Mouse (Mus musculus): ENCODE data around the gene Ifitm5. TPM values are rescaled to one million over a fixed set of nuclear protein-coding genes. Genes with fewer than 3 reads are reported as not detected.

Gene Ifitm5
- total and polyA plus RNA-seq, 2 experiments from 2014 or later = 0.63 TPM; not detected in 1

- Histone ChIP-seq H3K4me3 (ENCODE audit: low read depth, low read length) (no peak overlapping the region), H3K27me3 (ENCODE audit: insufficient read depth, low read length) (no peaks in the 10 kb centered on the region), H3K4me1 (ENCODE audit: insufficient read depth, low read length) (no peaks in the 10 kb centered on the region), H3K9me3 (ENCODE audit: low read length) (no peaks in the 10 kb centered on the region), H3K36me3 (ENCODE audit: insufficient read depth, low read length) (no peaks in the 10 kb centered on the region), H3K27ac (ENCODE audit: low read depth, low read length) (no peak overlapping the region), H3K4me2 (ENCODE audit: low read depth, low read length, poor library complexity, severe bottlenecking) (no peak overlapping the region), H3K9ac (replicated peaks; ENCODE audit: low read length, poor library complexity, severe bottlenecking) (no peak overlapping the region)
- no peak for DNase-seq (ENCODE audit: low spot score)
- TF ChIP-seq CTCF (IDR thresholded peaks at IDR 0.05) = no peak
- ATAC-seq (ENCODE audit: low FRiP score) = no peak
- 84% methylated on average over 11 of the region's 11 CpGs for WGBS
Measured at GRCm38 (mm10) chr7:140953133-140953532, 3.0 kb upstream of the Ifitm5 start.

- no peak for DNase-seq (ENCODE audit: low spot score)
- Histone ChIP-seq H3K9ac (replicated peaks; ENCODE audit: low read length, poor library complexity, severe bottlenecking) (no peak overlapping the region), H3K4me3 (ENCODE audit: low read depth, low read length) (no peak overlapping the region), H3K9me3 (ENCODE audit: low read length) (no peaks in the 10 kb centered on the region), H3K4me1 (ENCODE audit: insufficient read depth, low read length) (no peaks in the 10 kb centered on the region), H3K36me3 (ENCODE audit: insufficient read depth, low read length) (no peaks in the 10 kb centered on the region), H3K4me2 (ENCODE audit: low read depth, low read length, poor library complexity, severe bottlenecking) (no peak overlapping the region), H3K27me3 (ENCODE audit: insufficient read depth, low read length) (no peaks in the 10 kb centered on the region), H3K27ac (ENCODE audit: low read depth, low read length) (no peak overlapping the region)
- 87% methylated on average over 7 of the region's 7 CpGs for WGBS
- no peak for ATAC-seq (ENCODE audit: low FRiP score)
- TF ChIP-seq CTCF (IDR thresholded peaks at IDR 0.05) = no peak
Measured at GRCm38 (mm10) chr7:140952441-140952840, 2.4 kb upstream of the Ifitm5 start.

- H3K9ac ChIP-seq (replicated peaks; ENCODE audit: low read length, poor library complexity, severe bottlenecking) = no peak overlapping the region
- H3K4me2 ChIP-seq (ENCODE audit: low read depth, low read length, poor library complexity, severe bottlenecking) = no peak overlapping the region
- no peak for ATAC-seq (ENCODE audit: low FRiP score)
- no peak for DNase-seq (ENCODE audit: low spot score)
- H3K4me3 ChIP-seq (ENCODE audit: low read depth, low read length) = no peak overlapping the region
- no peaks in the 10 kb centered on the region for H3K9me3 ChIP-seq (ENCODE audit: low read length)
- no peak for TF ChIP-seq CTCF (IDR thresholded peaks at IDR 0.05)
- H3K36me3 ChIP-seq (ENCODE audit: insufficient read depth, low read length) = no peaks in the 10 kb centered on the region
- H3K27me3 ChIP-seq (ENCODE audit: insufficient read depth, low read length) = no peaks in the 10 kb centered on the region
- WGBS = 78% methylated on average over 6 of the region's 6 CpGs
- H3K27ac ChIP-seq (ENCODE audit: low read depth, low read length) = no peak overlapping the region
- H3K4me1 ChIP-seq (ENCODE audit: insufficient read depth, low read length) = no peaks in the 10 kb centered on the region
Measured at GRCm38 (mm10) chr7:140951765-140952164, 1.7 kb upstream of the Ifitm5 start.

GRCm38 (mm10) chr7:140951051-140951450, 960 bp upstream of the Ifitm5 start:
- no peak overlapping the region for H3K4me2 ChIP-seq (ENCODE audit: low read depth, low read length, poor library complexity, severe bottlenecking)
- 54% methylated on average over 8 of the region's 8 CpGs for WGBS
- no peak overlapping the region for H3K9ac ChIP-seq (replicated peaks; ENCODE audit: low read length, poor library complexity, severe bottlenecking)
- no peak overlapping the region for H3K4me3 ChIP-seq (ENCODE audit: low read depth, low read length)
- no peaks in the 10 kb centered on the region for H3K27me3 ChIP-seq (ENCODE audit: insufficient read depth, low read length)
- H3K9me3 ChIP-seq (ENCODE audit: low read length) = no peaks in the 10 kb centered on the region
- H3K36me3 ChIP-seq (ENCODE audit: insufficient read depth, low read length) = no peaks in the 10 kb centered on the region
- no peak for TF ChIP-seq CTCF (IDR thresholded peaks at IDR 0.05)
- H3K4me1 ChIP-seq (ENCODE audit: insufficient read depth, low read length) = no peaks in the 10 kb centered on the region
- no peak for DNase-seq (ENCODE audit: low spot score)
- no peak for ATAC-seq (ENCODE audit: low FRiP score)
- no peak overlapping the region for H3K27ac ChIP-seq (ENCODE audit: low read depth, low read length)

GRCm38 (mm10) chr7:140949255-140949654, 836 bp downstream of the Ifitm5 start:
- no peaks in the 10 kb centered on the region for H3K9me3 ChIP-seq (ENCODE audit: low read length)
- H3K36me3 ChIP-seq (ENCODE audit: insufficient read depth, low read length) = no peaks in the 10 kb centered on the region
- no peak overlapping the region for H3K4me3 ChIP-seq (ENCODE audit: low read depth, low read length)
- H3K4me1 ChIP-seq (ENCODE audit: insufficient read depth, low read length) = no peaks in the 10 kb centered on the region
- ATAC-seq (ENCODE audit: low FRiP score) (no peak), DNase-seq (ENCODE audit: low spot score) (no peak)
- no peak overlapping the region for H3K9ac ChIP-seq (replicated peaks; ENCODE audit: low read length, poor library complexity, severe bottlenecking)
- H3K27me3 ChIP-seq (ENCODE audit: insufficient read depth, low read length) = no peaks in the 10 kb centered on the region
- no peak overlapping the region for H3K27ac ChIP-seq (ENCODE audit: low read depth, low read length)
- H3K4me2 ChIP-seq (ENCODE audit: low read depth, low read length, poor library complexity, severe bottlenecking) = no peak overlapping the region
- WGBS = 94% methylated on average over 6 of the region's 6 CpGs
- TF ChIP-seq CTCF (IDR thresholded peaks at IDR 0.05) = no peak

GRCm38 (mm10) chr7:140948161-140948560, 1.9 kb downstream of the Ifitm5 start:
- 90% methylated on average over 8 of the region's 8 CpGs for WGBS
- ATAC-seq (ENCODE audit: low FRiP score) = no peak
- no peaks in the 10 kb centered on the region for H3K9me3 ChIP-seq (ENCODE audit: low read length)

More at GRCm38 (mm10) chr7:140948161-140948560, 1.9 kb downstream of the Ifitm5 start:
- no peaks in the 10 kb centered on the region for H3K4me1 ChIP-seq (ENCODE audit: insufficient read depth, low read length)
- no peak overlapping the region for H3K27ac ChIP-seq (ENCODE audit: low read depth, low read length)
- H3K4me3 ChIP-seq (ENCODE audit: low read depth, low read length) = no peak overlapping the region
- no peak overlapping the region for H3K9ac ChIP-seq (replicated peaks; ENCODE audit: low read length, poor library complexity, severe bottlenecking)
- H3K36me3 ChIP-seq (ENCODE audit: insufficient read depth, low read length) = no peaks in the 10 kb centered on the region
- H3K4me2 ChIP-seq (ENCODE audit: low read depth, low read length, poor library complexity, severe bottlenecking) = no peak overlapping the region
- no peak for DNase-seq (ENCODE audit: low spot score)
- no peak for TF ChIP-seq CTCF (IDR thresholded peaks at IDR 0.05)
- H3K27me3 ChIP-seq (ENCODE audit: insufficient read depth, low read length) = no peaks in the 10 kb centered on the region
